Mouse (Mus musculus): ENCODE measurements at regions not wholly inside any gene's neighbourhood (a gene's known extent, or its start where the extent isn't known, plus 50 kb on each side); places are given as distances from the start of the nearest gene placed in this dataset.

- no peak for ATAC-seq (ENCODE audit: borderline replicate concordance, extremely low read depth, low FRiP score, low TSS enrichment)
- Histone ChIP-seq H3K4me1 (no peaks in the 10 kb centered on the region), H3K4me3 (no peak overlapping the region), H3K27ac (no peak overlapping the region), H3K9me3 (no peaks in the 10 kb centered on the region), H3K4me2 (no peak overlapping the region), H3K9ac (no peak overlapping the region), H3K27me3 (no peaks in the 10 kb centered on the region), H3K36me3 (no peaks in the 10 kb centered on the region)
- WGBS, result 71% methylated on average over 3 of the region's 3 CpGs
Measured at GRCm38 (mm10) chr14:45764231-45764630, 106.3 kb upstream of the Ddhd1 start.

GRCm38 (mm10) chr14:45766582-45766981, 108.6 kb upstream of the Ddhd1 start:
- H3K4me1 ChIP-seq, result no peaks in the 10 kb centered on the region
- no peak for ATAC-seq (ENCODE audit: borderline replicate concordance, extremely low read depth, low FRiP score, low TSS enrichment)
- H3K36me3 ChIP-seq, result no peaks in the 10 kb centered on the region
- WGBS, result 88% methylated on average over 1 of the region's 1 CpGs
- H3K4me2 ChIP-seq, result no peak overlapping the region
- no peak overlapping the region for H3K4me3 ChIP-seq
- H3K27me3 ChIP-seq, result no peaks in the 10 kb centered on the region
- no peaks in the 10 kb centered on the region for H3K9me3 ChIP-seq
- H3K27ac ChIP-seq, result no peak overlapping the region
- H3K9ac ChIP-seq, result no peak overlapping the region

GRCm38 (mm10) chr14:45772665-45773277, 114.8 kb upstream of the Ddhd1 start:
- no peak for ATAC-seq (ENCODE audit: borderline replicate concordance, extremely low read depth, low FRiP score, low TSS enrichment)
- 10% methylated on average over 19 of the region's 19 CpGs for WGBS

GRCm38 (mm10) chr14:45773326-45773725, 115.4 kb upstream of the Ddhd1 start:
- no peak for ATAC-seq (ENCODE audit: borderline replicate concordance, extremely low read depth, low FRiP score, low TSS enrichment)
- H3K27ac ChIP-seq, result no peak overlapping the region
- H3K27me3 ChIP-seq, result peaks cover 3% of the 10 kb centered on the region; the same call in 1 of the 2 replicates
- 55% methylated on average over 7 of the region's 7 CpGs for WGBS
- no peaks in the 10 kb centered on the region for H3K36me3 ChIP-seq
- H3K9me3 ChIP-seq, result no peaks in the 10 kb centered on the region
- no peak overlapping the region for H3K4me3 ChIP-seq
- H3K4me2 ChIP-seq, result no peak overlapping the region
- H3K4me1 ChIP-seq, result 0 out of 2 replicates have a peak, but pooled peaks cover 9% of the 10 kb centered on the region
- H3K9ac ChIP-seq, result no peak overlapping the region

More at GRCm38 (mm10) chr14:45772665-45773277, 114.8 kb upstream of the Ddhd1 start:
- H3K4me2 ChIP-seq, result peak overlapping the region; percentile 48
- no peaks in the 10 kb centered on the region for H3K9me3 ChIP-seq
- 0 out of 2 replicates have a peak, but pooled peaks cover 9% of the 10 kb centered on the region for H3K4me1 ChIP-seq
- 0 out of 2 replicates have a peak overlapping the region, but pooled peaks have one; percentile 18 for H3K4me3 ChIP-seq
- H3K9ac ChIP-seq, result no peak overlapping the region
- no peak overlapping the region for H3K27ac ChIP-seq
- peaks cover 3% of the 10 kb centered on the region; the same call in 1 of the 2 replicates for H3K27me3 ChIP-seq
- no peaks in the 10 kb centered on the region for H3K36me3 ChIP-seq

GRCm38 (mm10) chr14:45781850-45782249, 123.9 kb upstream of the Ddhd1 start:
- Histone ChIP-seq H3K4me2 (no peak overlapping the region), H3K4me1 (no peaks in the 10 kb centered on the region), H3K9me3 (no peaks in the 10 kb centered on the region), H3K27me3 (no peaks in the 10 kb centered on the region), H3K9ac (no peak overlapping the region), H3K36me3 (no peaks in the 10 kb centered on the region), H3K27ac (no peak overlapping the region), H3K4me3 (no peak overlapping the region)
- 65% methylated on average over 6 of the region's 6 CpGs for WGBS
- no peak for ATAC-seq (ENCODE audit: borderline replicate concordance, extremely low read depth, low FRiP score, low TSS enrichment)

- peaks cover 8% of the 10 kb centered on the region; the same call in 1 of the 2 replicates for H3K4me1 ChIP-seq
- 0 out of 2 replicates have a peak, but pooled peaks have one; percentile 23 for ATAC-seq (ENCODE audit: borderline replicate concordance, extremely low read depth, low FRiP score, low TSS enrichment)
- no peak overlapping the region for H3K4me2 ChIP-seq
Measured at GRCm38 (mm10) chr14:45794980-45795379, 137.0 kb upstream of the Ddhd1 start.

GRCm38 (mm10) chr14:45796665-45797319, 138.8 kb upstream of the Ddhd1 start:
- no peaks in the 10 kb centered on the region for H3K27me3 ChIP-seq
- H3K9me3 ChIP-seq, result no peaks in the 10 kb centered on the region
- ATAC-seq (ENCODE audit: borderline replicate concordance, extremely low read depth, low FRiP score, low TSS enrichment), result peak; percentile 76; the same call in 1 of the 2 replicates
- H3K4me2 ChIP-seq, result no peak overlapping the region
- no peak overlapping the region for H3K9ac ChIP-seq
- peaks cover 8% of the 10 kb centered on the region; the same call in 1 of the 2 replicates for H3K4me1 ChIP-seq
- no peaks in the 10 kb centered on the region for H3K36me3 ChIP-seq
- no peak overlapping the region for H3K4me3 ChIP-seq
- H3K27ac ChIP-seq, result peak overlapping the region; percentile 77
- 44% methylated on average over 10 of the region's 10 CpGs for WGBS

More at GRCm38 (mm10) chr14:45794980-45795379, 137.0 kb upstream of the Ddhd1 start:
- no peaks in the 10 kb centered on the region for H3K9me3 ChIP-seq
- H3K4me3 ChIP-seq, result no peak overlapping the region
- no peaks in the 10 kb centered on the region for H3K27me3 ChIP-seq
- H3K9ac ChIP-seq, result no peak overlapping the region
- no peaks in the 10 kb centered on the region for H3K36me3 ChIP-seq
- WGBS, result 15% methylated on average over 1 of the region's 1 CpGs
- no peak overlapping the region for H3K27ac ChIP-seq

GRCm38 (mm10) chr14:45797320-45797696, 139.4 kb upstream of the Ddhd1 start:
- WGBS, result 85% methylated on average over 4 of the region's 4 CpGs
- 0 out of 2 replicates have a peak, but pooled peaks have one; percentile 11 for ATAC-seq (ENCODE audit: borderline replicate concordance, extremely low read depth, low FRiP score, low TSS enrichment)
- H3K36me3 ChIP-seq, result no peaks in the 10 kb centered on the region
- H3K4me1 ChIP-seq, result peaks cover 8% of the 10 kb centered on the region; the same call in 1 of the 2 replicates
- no peak overlapping the region for H3K4me2 ChIP-seq
- peak overlapping the region; percentile 77 for H3K27ac ChIP-seq
- no peak overlapping the region for H3K4me3 ChIP-seq
- H3K9me3 ChIP-seq, result no peaks in the 10 kb centered on the region
- no peak overlapping the region for H3K9ac ChIP-seq
- no peaks in the 10 kb centered on the region for H3K27me3 ChIP-seq

- no peak overlapping the region for H3K27ac ChIP-seq
- no peaks in the 10 kb centered on the region for H3K36me3 ChIP-seq
- H3K4me2 ChIP-seq, result no peak overlapping the region
- WGBS, result 55% methylated on average over 2 of the region's 2 CpGs
- H3K27me3 ChIP-seq, result no peaks in the 10 kb centered on the region
- no peaks in the 10 kb centered on the region for H3K9me3 ChIP-seq
- H3K4me1 ChIP-seq, result peaks cover 8% of the 10 kb centered on the region; the same call in 1 of the 2 replicates
- H3K4me3 ChIP-seq, result no peak overlapping the region
- H3K9ac ChIP-seq, result no peak overlapping the region
- ATAC-seq (ENCODE audit: borderline replicate concordance, extremely low read depth, low FRiP score, low TSS enrichment), result no peak
Measured at GRCm38 (mm10) chr14:45799286-45799685, 141.3 kb upstream of the Ddhd1 start.

- no peaks in the 10 kb centered on the region for H3K9me3 ChIP-seq
- H3K36me3 ChIP-seq, result no peaks in the 10 kb centered on the region
- H3K4me3 ChIP-seq, result no peak overlapping the region
- H3K27ac ChIP-seq, result no peak overlapping the region
- WGBS, result 94% methylated on average over 3 of the region's 3 CpGs
- 0 out of 2 replicates have a peak, but pooled peaks cover 2% of the 10 kb centered on the region for H3K4me1 ChIP-seq
- no peaks in the 10 kb centered on the region for H3K27me3 ChIP-seq
- no peak overlapping the region for H3K9ac ChIP-seq
- no peak overlapping the region for H3K4me2 ChIP-seq
- no peak for ATAC-seq (ENCODE audit: borderline replicate concordance, extremely low read depth, low FRiP score, low TSS enrichment)
Measured at GRCm38 (mm10) chr14:45805950-45806349, 148.0 kb upstream of the Ddhd1 start.

- 0 out of 2 replicates have a peak, but pooled peaks cover 2% of the 10 kb centered on the region for H3K4me1 ChIP-seq
- no peak overlapping the region for H3K4me2 ChIP-seq
- no peaks in the 10 kb centered on the region for H3K36me3 ChIP-seq
- H3K27ac ChIP-seq, result no peak overlapping the region
- no peaks in the 10 kb centered on the region for H3K27me3 ChIP-seq
- H3K9me3 ChIP-seq, result no peaks in the 10 kb centered on the region
- no peak overlapping the region for H3K9ac ChIP-seq
- no peak for ATAC-seq (ENCODE audit: borderline replicate concordance, extremely low read depth, low FRiP score, low TSS enrichment)
- 51% methylated on average over 7 of the region's 7 CpGs for WGBS
- H3K4me3 ChIP-seq, result no peak overlapping the region
Measured at GRCm38 (mm10) chr14:45806726-45807280, 148.9 kb upstream of the Ddhd1 start.

- Histone ChIP-seq H3K36me3 (no peaks in the 10 kb centered on the region), H3K27me3 (no peaks in the 10 kb centered on the region), H3K4me2 (no peak overlapping the region), H3K27ac (no peak overlapping the region), H3K4me1 (0 out of 2 replicates have a peak, but pooled peaks cover 2% of the 10 kb centered on the region), H3K9ac (no peak overlapping the region), H3K9me3 (no peaks in the 10 kb centered on the region), H3K4me3 (no peak overlapping the region)
- WGBS, result 87% methylated on average over 7 of the region's 7 CpGs
- no peak for ATAC-seq (ENCODE audit: borderline replicate concordance, extremely low read depth, low FRiP score, low TSS enrichment)
Measured at GRCm38 (mm10) chr14:45807767-45808166, 149.8 kb upstream of the Ddhd1 start.

All from lung, embryonic 15.5 days (tissue).